Mouse (Mus musculus) E14TG2a.4 (cell line): Measurements from ENCODE around the gene Cfap20.

Experiments
- CTCF ChIP-seq: conservative IDR thresholded peaks from 2 replicates; pipeline ENCODE4 v1.5.1; 2014; ENCODE audit warnings: low read length
- NANOG ChIP-seq: IDR thresholded peaks from 2 replicates; pipeline ENCODE4 v1.6.1; 2014; ENCODE audit warnings: borderline replicate concordance, low read length, mixed read lengths
- POU5F1 ChIP-seq: IDR thresholded peaks from 2 replicates; pipeline ENCODE4 v1.6.1; 2014; ENCODE audit warnings: low read length, borderline replicate concordance

- TF ChIP-seq CTCF: no peak
- no peak for TF ChIP-seq NANOG
- no peak for TF ChIP-seq POU5F1
Measured at GRCm38 (mm10) chr8:95434686-95435439, at the start of gene Cfap20.
